Mouse (Mus musculus) intestine, postnatal 0 days (tissue): ENCODE measurements around the gene Gm45234. TPM values are rescaled to one million over a fixed set of nuclear protein-coding genes. Genes with fewer than 3 reads are reported as not detected.

Experiments
- ATAC-seq: fragments of 200-750 bp; cut with Nextera tagmentation; 2 replicates; pipeline ENCODE4 v1.8.0; 2017; ENCODE audit warnings: mild to moderate bottlenecking, moderate TSS enrichment, moderate library complexity
- H3K27ac ChIP-seq: fragments of 300-500 bp; sonication (generic); 2 replicates; pipeline ENCODE4 v1.5.1; 2014; ENCODE audit warnings: mild to moderate bottlenecking, low read depth, low read length, moderate library complexity
- H3K27me3 ChIP-seq: fragments of 300-500 bp; sonication (generic); replicated peaks from 2 replicates; pipeline ENCODE4 v1.6.1; 2014; ENCODE audit warnings: low read length, mixed read lengths; ENCODE audit not compliant: control insufficient read depth, insufficient read depth
- H3K36me3 ChIP-seq: fragments of 300-500 bp; sonication (generic); 2 replicates; pipeline ENCODE4 v1.6.1; 2014; ENCODE audit warnings: mild to moderate bottlenecking, moderate library complexity; ENCODE audit not compliant: control insufficient read depth, insufficient read depth
- H3K4me1 ChIP-seq: fragments of 300-500 bp; sonication (generic); replicated peaks from 2 replicates; pipeline ENCODE4 v1.6.1; 2014; ENCODE audit warnings: antibody characterized with exemption, low read length, mixed read lengths; ENCODE audit not compliant: control insufficient read depth, insufficient read depth
- H3K4me2 ChIP-seq: fragments of 300-500 bp; sonication (generic); replicated peaks from 2 replicates; pipeline ENCODE4 v1.6.1; 2014; ENCODE audit warnings: low read depth, mild to moderate bottlenecking, moderate library complexity
- H3K4me3 ChIP-seq: fragments of 300-500 bp; sonication (generic); 2 replicates; pipeline ENCODE4 v1.5.1; 2014; ENCODE audit warnings: low read depth, low read length
- H3K9ac ChIP-seq: fragments of 300-500 bp; sonication (generic); 2 replicates; pipeline ENCODE4 v1.6.1; 2014; ENCODE audit warnings: mild to moderate bottlenecking, low read depth, low read length
- H3K9me3 ChIP-seq: fragments of 300-500 bp; sonication (generic); 2 replicates; pipeline ENCODE4 v1.6.1; 2016; ENCODE audit warnings: mixed run types; ENCODE audit not compliant: control insufficient read depth
- CTCF ChIP-seq: sonication (generic); IDR thresholded peaks from 2 replicates; pipeline ENCODE4 v1.5.1; 2016; ENCODE audit warnings: low read depth, mild to moderate bottlenecking, control low read depth, antibody characterized with exemption, moderate library complexity
- whole genome bisulfite sequencing: fragments of 180-500 bp; shearing (Covaris S2); extraction: QIAGEN DNeasy Blood & Tissue Kit; methylation state at CpG from one replicate; pipeline ENCODE4 v1.1.7; 2014; 5-methylcytosine and 5-hydroxymethylcytosine counted together
- polyA plus RNA-seq: library from polyadenylated mRNA; unstranded; fragments of >200 nt; fragmentation: Nextera tagmentation; extraction: Ambion mirVana; gene quantifications from 2 replicates; pipeline ENCODE4 v1.2.1, GENCODE M21; 2015

Gm45234 gene
- polyA plus RNA-seq, 1 experiment from 2014 or later: not detected

GRCm38 (mm10) chr6:124729850-124730705 lies 25.7 kb downstream of the Gm45234 start:
- no peaks in the 10 kb centered on the region for H3K4me1 ChIP-seq
- no peak for ATAC-seq
- H3K9me3 ChIP-seq: no peaks in the 10 kb centered on the region
- H3K9ac ChIP-seq: no peak overlapping the region
- no peak for TF ChIP-seq CTCF
- no peak overlapping the region for H3K4me3 ChIP-seq
- H3K27me3 ChIP-seq: no peaks in the 10 kb centered on the region
- no peak overlapping the region for H3K4me2 ChIP-seq
- no peak overlapping the region for H3K27ac ChIP-seq
- 85% methylated on average over 8 of the region's 8 CpGs for WGBS
- 0 out of 2 replicates have a peak, but pooled peaks cover 5% of the 10 kb centered on the region for H3K36me3 ChIP-seq

- Histone ChIP-seq H3K27ac (no peak overlapping the region), H3K27me3 (no peaks in the 10 kb centered on the region), H3K4me3 (no peak overlapping the region), H3K9ac (no peak overlapping the region), H3K4me2 (no peak overlapping the region), H3K9me3 (no peaks in the 10 kb centered on the region), H3K36me3 (peaks cover 5% of the 10 kb centered on the region; the same call in 1 of the 2 replicates), H3K4me1 (no peaks in the 10 kb centered on the region)
- 81% methylated on average over 10 of the region's 10 CpGs for WGBS
- no peak for ATAC-seq
- TF ChIP-seq CTCF: no peak
These were observed 27.2 kb downstream of the Gm45234 start for GRCm38 (mm10) chr6:124728621-124729020.

DNA sequence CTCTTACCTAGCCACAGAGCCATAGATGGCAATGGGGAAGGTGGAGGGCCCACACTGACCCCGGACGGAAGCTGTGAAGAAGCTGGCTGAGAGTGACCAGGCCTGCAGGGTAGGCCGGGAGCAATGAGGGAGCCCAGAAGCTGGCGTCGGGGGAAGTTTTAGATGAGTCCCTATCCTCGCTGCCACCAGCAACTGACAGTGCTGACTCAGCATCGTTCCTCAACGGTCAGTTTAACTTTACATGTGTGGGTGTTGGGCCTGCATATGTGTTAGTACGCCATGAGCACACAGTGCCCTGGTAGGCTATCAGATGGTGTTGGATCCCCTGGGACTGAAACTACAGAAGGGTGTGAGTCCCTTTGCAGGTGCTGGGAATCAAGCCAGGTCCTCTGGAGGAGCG lies 31.3 kb downstream of the Gm45234 start:
- 85% methylated on average over 10 of the region's 10 CpGs for WGBS
- H3K9me3 ChIP-seq: no peaks in the 10 kb centered on the region
- peaks cover 5% of the 10 kb centered on the region; the same call in 1 of the 2 replicates for H3K36me3 ChIP-seq
- no peak overlapping the region for H3K4me2 ChIP-seq
- no peak overlapping the region for H3K27ac ChIP-seq
- no peak for ATAC-seq
- no peak for TF ChIP-seq CTCF
- H3K9ac ChIP-seq: no peak overlapping the region
- no peaks in the 10 kb centered on the region for H3K27me3 ChIP-seq
- no peak overlapping the region for H3K4me3 ChIP-seq
- no peaks in the 10 kb centered on the region for H3K4me1 ChIP-seq

GRCm38 (mm10) chr6:124723541-124723940 lies 32.3 kb downstream of the Gm45234 start:
- no peak overlapping the region for H3K9ac ChIP-seq
- H3K4me3 ChIP-seq: no peak overlapping the region
- ATAC-seq: no peak
- H3K27me3 ChIP-seq: no peaks in the 10 kb centered on the region
- no peaks in the 10 kb centered on the region for H3K9me3 ChIP-seq
- no peak for TF ChIP-seq CTCF
- H3K4me2 ChIP-seq: no peak overlapping the region
- H3K27ac ChIP-seq: no peak overlapping the region
- no peaks in the 10 kb centered on the region for H3K4me1 ChIP-seq
- WGBS: 78% methylated on average over 8 of the region's 8 CpGs
- H3K36me3 ChIP-seq: peaks cover 5% of the 10 kb centered on the region; the same call in 1 of the 2 replicates

DNA sequence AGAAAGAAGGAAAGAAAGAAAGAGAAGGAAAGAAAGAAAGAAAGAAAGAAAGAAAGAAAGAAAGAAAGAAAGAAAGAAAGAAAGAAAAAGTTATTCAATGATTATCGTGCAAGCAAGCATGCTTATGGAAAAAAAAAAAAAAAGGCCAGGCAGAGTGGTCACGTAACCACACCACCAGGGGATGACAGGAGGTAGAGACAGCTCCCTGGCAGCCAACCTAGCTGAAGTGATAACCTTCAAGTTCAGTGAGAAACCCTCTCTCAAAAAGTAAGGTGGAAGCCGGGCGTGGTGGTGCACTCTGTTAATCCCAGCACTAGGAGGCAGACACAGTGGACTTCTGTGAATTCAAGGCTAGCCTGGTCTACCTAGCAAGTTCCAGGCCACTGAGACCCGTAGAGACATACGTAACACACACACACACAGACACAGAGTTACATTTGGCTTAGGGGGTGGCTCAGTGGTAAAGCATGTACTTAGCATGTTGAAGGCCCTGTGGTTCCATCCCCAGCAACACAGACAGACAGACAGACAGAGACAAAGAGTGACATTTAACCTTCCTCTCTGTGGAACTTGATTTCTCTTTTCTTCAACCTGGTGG lies 32.8 kb downstream of the Gm45234 start:
- H3K9ac ChIP-seq: no peak overlapping the region
- no peaks in the 10 kb centered on the region for H3K4me1 ChIP-seq
- no peak overlapping the region for H3K4me2 ChIP-seq
- H3K27ac ChIP-seq: no peak overlapping the region
- 77% methylated on average over 6 of the region's 6 CpGs for WGBS
- peaks cover 5% of the 10 kb centered on the region; the same call in 1 of the 2 replicates for H3K36me3 ChIP-seq
- no peaks in the 10 kb centered on the region for H3K9me3 ChIP-seq
- no peak overlapping the region for H3K4me3 ChIP-seq
- ATAC-seq: no peak
- no peaks in the 10 kb centered on the region for H3K27me3 ChIP-seq
- TF ChIP-seq CTCF: no peak

- peak overlapping the region; percentile 65 for H3K4me2 ChIP-seq
- no peaks in the 10 kb centered on the region for H3K27me3 ChIP-seq
- H3K4me3 ChIP-seq: peak overlapping the region; percentile 67; the same call in 1 of the 2 replicates
- peaks cover 8% of the 10 kb centered on the region for H3K36me3 ChIP-seq
- no peak for TF ChIP-seq CTCF
- H3K9ac ChIP-seq: 0 out of 2 replicates have a peak overlapping the region, but pooled peaks have one; percentile 17
- H3K9me3 ChIP-seq: no peaks in the 10 kb centered on the region
- ATAC-seq: peak; percentile 12; the same call in 1 of the 2 replicates
- 32% methylated on average over 11 of the region's 11 CpGs for WGBS
- H3K4me1 ChIP-seq: no peaks in the 10 kb centered on the region
- H3K27ac ChIP-seq: peak overlapping the region; percentile 97
These were observed 34.9 kb downstream of the Gm45234 start for GRCm38 (mm10) chr6:124720904-124721303.
